Mouse (Mus musculus) heart, embryonic 11.5 days (tissue): Measurements from ENCODE around the gene Map3k13. TPM values are rescaled to one million over a fixed set of nuclear protein-coding genes. Genes with fewer than 3 reads are reported as not detected.

Source experiments
- ATAC-seq: fragments of 200-750 bp; cut with Nextera tagmentation; replicated peaks from 2 replicates; pipeline ENCODE4 v1.8.0; 2017; ENCODE audit warnings: moderate library complexity; ENCODE audit not compliant: insufficient number of reproducible peaks, low FRiP score, low TSS enrichment
- H3K27ac ChIP-seq: fragments of 300-500 bp; sonication (generic); 2 replicates; pipeline ENCODE4 v1.5.1; 2014; ENCODE audit warnings: mild to moderate bottlenecking, low read depth, low read length
- H3K27me3 ChIP-seq: fragments of 300-500 bp; sonication (generic); 2 replicates; pipeline ENCODE4 v1.6.1; 2014; ENCODE audit warnings: mild to moderate bottlenecking, low read length, mixed read lengths; ENCODE audit not compliant: control insufficient read depth, insufficient read depth
- H3K36me3 ChIP-seq: fragments of 300-500 bp; sonication (generic); 2 replicates; pipeline ENCODE4 v1.6.1; 2014; ENCODE audit warnings: mild to moderate bottlenecking, low read length, moderate library complexity, mixed read lengths; ENCODE audit not compliant: control insufficient read depth, insufficient read depth
- H3K4me1 ChIP-seq: fragments of 300-500 bp; sonication (generic); 2 replicates; pipeline ENCODE4 v1.6.1; 2014; ENCODE audit warnings: low read length; ENCODE audit not compliant: control insufficient read depth, insufficient read depth
- H3K4me2 ChIP-seq: fragments of 300-500 bp; sonication (generic); 2 replicates; pipeline ENCODE4 v1.6.1; 2014; ENCODE audit warnings: mild to moderate bottlenecking, moderate library complexity
- H3K4me3 ChIP-seq: fragments of 300-500 bp; sonication (generic); 2 replicates; pipeline ENCODE4 v1.5.1; 2014; ENCODE audit warnings: low read depth, low read length
- H3K9ac ChIP-seq: fragments of 300-500 bp; sonication (generic); 2 replicates; pipeline ENCODE4 v1.6.1; 2014; ENCODE audit warnings: mild to moderate bottlenecking, low read depth, low read length, moderate library complexity
- H3K9me3 ChIP-seq: fragments of 300-500 bp; sonication (generic); replicated peaks from 2 replicates; pipeline ENCODE4 v1.6.1; 2016; ENCODE audit warnings: low read length; ENCODE audit not compliant: control insufficient read depth
- WGBS: fragments of 180-500 bp; shearing (Covaris S2); extraction: QIAGEN DNeasy Blood & Tissue Kit; methylation state at CpG from one replicate; pipeline ENCODE4 v1.1.7; 2014; ENCODE audit not compliant: insufficient replicate concordance; 5-methylcytosine and 5-hydroxymethylcytosine counted together
- polyA plus RNA-seq: library from polyadenylated mRNA; unstranded; fragments of >200 nt; fragmentation: Nextera tagmentation; extraction: Ambion mirVana; gene quantifications from 2 replicates; pipeline ENCODE4 v1.2.1, GENCODE M21; 2014

Gene Map3k13
- polyA plus RNA-seq, 1 experiment from 2014 or later: 0.79 TPM

GRCm38 (mm10) chr16:21971446-21971845, 177.3 kb downstream of the Map3k13 start:
- WGBS: 74% methylated on average over 4 of the region's 4 CpGs
- Histone ChIP-seq H3K4me3 (no peak overlapping the region), H3K4me2 (no peak overlapping the region), H3K36me3 (no peaks in the 10 kb centered on the region), H3K4me1 (peaks cover 7% of the 10 kb centered on the region; the same call in 1 of the 2 replicates), H3K27ac (no peak overlapping the region), H3K9ac (no peak overlapping the region), H3K27me3 (peaks cover 4% of the 10 kb centered on the region), H3K9me3 (no peaks in the 10 kb centered on the region)
- no peak for ATAC-seq

- ATAC-seq: no peak
- Histone ChIP-seq H3K4me2 (peak overlapping the region; percentile 64), H3K4me3 (peak overlapping the region; percentile 21; the same call in 1 of the 2 replicates), H3K9ac (peak overlapping the region; percentile 49; the same call in 1 of the 2 replicates), H3K9me3 (no peaks in the 10 kb centered on the region), H3K4me1 (peaks cover 7% of the 10 kb centered on the region; the same call in 1 of the 2 replicates), H3K27ac (no peak overlapping the region), H3K36me3 (no peaks in the 10 kb centered on the region), H3K27me3 (peaks cover 8% of the 10 kb centered on the region)
- 3% methylated on average over 16 of the region's 16 CpGs for WGBS
These were observed 182.1 kb downstream of the Map3k13 start for GRCm38 (mm10) chr16:21976203-21976602.

- 67% methylated on average over 5 of the region's 5 CpGs for WGBS
- ATAC-seq: no peak
- 0 out of 2 replicates have a peak, but pooled peaks cover 3% of the 10 kb centered on the region for H3K9me3 ChIP-seq
- H3K36me3 ChIP-seq: no peaks in the 10 kb centered on the region
- peaks cover 8% of the 10 kb centered on the region for H3K27me3 ChIP-seq
- H3K4me2 ChIP-seq: no peak overlapping the region
- no peak overlapping the region for H3K4me3 ChIP-seq
- peaks cover 7% of the 10 kb centered on the region; the same call in 1 of the 2 replicates for H3K4me1 ChIP-seq
- no peak overlapping the region for H3K9ac ChIP-seq
- H3K27ac ChIP-seq: no peak overlapping the region
These were observed 183.2 kb downstream of the Map3k13 start for GRCm38 (mm10) chr16:21977347-21977746.

Other genes starting within 250 kb of the Map3k13 start
- gene 2510009E07Rik, start 99.7 kb upstream of the Map3k13 start, polyA plus RNA-seq: 15.7 and 19.7 TPM in 2 replicates
- 2.8 and 3.0 TPM in 2 replicates for gene Ehhadh, start 6.5 kb upstream of the Map3k13 start, polyA plus RNA-seq
- gene Tmem41a, start 153.2 kb downstream of the Map3k13 start, polyA plus RNA-seq: 31.2 and 39.4 TPM in 2 replicates
- gene Liph, start 201.3 kb downstream of the Map3k13 start, polyA plus RNA-seq: 0.27 and 0.96 TPM in 2 replicates
- 37.8 and 39.7 TPM in 2 replicates for gene Senp2, start 215.1 kb downstream of the Map3k13 start, polyA plus RNA-seq